Mouse (Mus musculus) megakaryocyte, embryonic 14.5 days (primary cell): ENCODE measurements around the gene Fam155a.

Source experiments
- FLI1 ChIP-seq: IDR thresholded peaks from 2 replicates; pipeline ENCODE4 v1.6.1; 2012; ENCODE audit warnings: low read length, inconsistent platforms, mixed read lengths
- GATA1 ChIP-seq: IDR thresholded peaks from 3 replicates; pipeline ENCODE4 v1.6.1; 2012; ENCODE audit warnings: mixed read lengths, low read length, inconsistent platforms, borderline replicate concordance

DNA sequence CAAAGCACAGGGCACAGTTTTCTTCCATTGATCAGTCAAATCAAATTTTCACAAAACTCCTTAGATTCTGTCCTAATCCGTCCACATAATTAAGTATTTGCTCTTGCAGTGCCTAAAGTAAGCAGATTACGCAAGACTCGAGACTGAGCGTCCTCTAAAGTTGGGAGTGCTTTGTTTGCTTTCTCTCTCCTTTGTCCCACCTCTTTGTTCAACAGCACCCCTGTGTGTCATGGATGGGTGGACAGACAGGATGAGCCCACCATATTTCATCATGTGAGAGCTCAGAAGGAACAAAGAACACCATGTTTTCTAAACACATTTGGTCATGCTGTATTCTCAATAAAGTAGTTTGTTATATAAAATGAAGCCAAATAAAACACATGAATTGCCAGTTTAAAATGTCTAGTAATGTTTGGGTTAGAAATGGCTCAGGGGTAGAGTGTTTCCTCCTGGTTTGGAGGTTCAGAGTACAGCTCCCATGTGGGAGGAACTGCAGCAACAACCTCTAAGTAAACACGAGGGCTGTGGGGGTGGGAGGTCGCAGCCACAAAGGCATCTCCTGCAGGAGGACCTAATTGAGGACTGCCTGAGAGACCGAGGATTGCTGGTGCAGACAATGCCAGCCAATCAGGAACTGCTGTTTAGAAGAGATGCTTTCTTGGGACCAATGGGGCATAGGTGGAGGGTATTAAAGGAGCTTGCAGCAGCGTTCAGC lies 482.8 kb downstream of the Fam155a start:
- no peak for TF ChIP-seq GATA1
- no peak for TF ChIP-seq FLI1
